Mouse (Mus musculus) heart, postnatal 0 days (tissue): ENCODE measurements at regions not wholly inside any gene's neighbourhood (a gene's known extent, or its start where the extent isn't known, plus 50 kb on each side); places are given as distances from the start of the nearest gene placed in this dataset.

Experiments used
- ATAC-seq: fragments of 200-750 bp; cut with Nextera tagmentation; 2 replicates; pipeline ENCODE4 v1.8.0; 2017; ENCODE audit warnings: low read depth, moderate number of reproducible peaks, moderate library complexity; ENCODE audit not compliant: insufficient read depth
- DNase-seq: peaks from one replicate; pipeline ENCODE4 v3.0.0-alpha.2; 2016; ENCODE audit warnings: low spot score
- H3K27ac ChIP-seq: fragments of 300-500 bp; sonication (generic); 2 replicates; pipeline ENCODE4 v1.5.1; 2014; ENCODE audit warnings: low read depth, mild to moderate bottlenecking
- H3K27me3 ChIP-seq: fragments of 300-500 bp; sonication (generic); 2 replicates; pipeline ENCODE4 v1.6.1; 2014; ENCODE audit warnings: low read length, mixed read lengths; ENCODE audit not compliant: control insufficient read depth, insufficient read depth
- H3K36me3 ChIP-seq: fragments of 300-500 bp; sonication (generic); replicated peaks from 2 replicates; pipeline ENCODE4 v1.6.1; 2014; ENCODE audit warnings: low read length, mixed read lengths; ENCODE audit not compliant: control insufficient read depth, insufficient read depth
- H3K4me1 ChIP-seq: fragments of 300-500 bp; sonication (generic); 2 replicates; pipeline ENCODE4 v1.6.1; 2014; ENCODE audit warnings: antibody characterized with exemption; ENCODE audit not compliant: control insufficient read depth, insufficient read depth
- H3K4me2 ChIP-seq: fragments of 300-500 bp; sonication (generic); 2 replicates; pipeline ENCODE4 v1.6.1; 2014; ENCODE audit warnings: low read depth, mild to moderate bottlenecking, low read length, moderate library complexity
- H3K4me3 ChIP-seq: fragments of 300-500 bp; sonication (generic); 2 replicates; pipeline ENCODE4 v1.5.1; 2014; ENCODE audit warnings: low read depth, low read length
- H3K9ac ChIP-seq: fragments of 300-500 bp; sonication (generic); replicated peaks from 2 replicates; pipeline ENCODE4 v1.6.1; 2014; ENCODE audit warnings: low read depth, low read length, mixed read lengths
- H3K9me3 ChIP-seq: fragments of 300-500 bp; sonication (generic); replicated peaks from 2 replicates; pipeline ENCODE4 v1.6.1; 2016; ENCODE audit warnings: low read length; ENCODE audit not compliant: control insufficient read depth
- CTCF ChIP-seq: IDR thresholded peaks from 2 replicates; pipeline ENCODE4 v1.5.1; 2016; ENCODE audit warnings: antibody characterized with exemption, control low read depth, low read depth
- EP300 ChIP-seq: IDR thresholded peaks from 2 replicates; pipeline ENCODE4 v1.6.1; 2016; ENCODE audit warnings: antibody characterized with exemption, low read depth
- WGBS: fragments of 180-500 bp; shearing (Covaris S2); extraction: QIAGEN DNeasy Blood & Tissue Kit; methylation state at CpG from one replicate; pipeline ENCODE4 v1.1.7; 2014; 5-methylcytosine and 5-hydroxymethylcytosine counted together

DNA sequence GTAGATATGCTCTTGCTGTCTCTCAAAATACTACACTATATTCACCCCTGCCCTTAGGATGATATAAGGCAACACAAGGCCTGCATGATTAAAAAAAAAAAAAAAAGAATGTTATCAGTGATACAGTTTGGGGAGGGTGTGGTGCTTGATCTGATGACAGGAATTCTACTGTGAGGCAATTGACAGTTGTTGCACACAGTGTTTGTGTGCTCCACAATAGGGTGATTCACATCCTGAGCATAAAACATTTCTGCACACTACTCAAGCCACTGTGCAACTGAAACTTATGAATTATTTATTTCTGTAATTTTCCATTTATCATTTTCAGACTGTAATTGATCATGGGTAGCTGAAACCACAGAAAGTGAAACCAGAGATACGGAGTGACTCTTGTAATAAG, 277.2 kb upstream of the Adgrl4 start:
- no peak overlapping the region for H3K4me3 ChIP-seq
- no peak overlapping the region for H3K9ac ChIP-seq
- TF ChIP-seq CTCF (no peak), EP300 (no peak)
- no peaks in the 10 kb centered on the region for H3K9me3 ChIP-seq
- H3K36me3 ChIP-seq = no peaks in the 10 kb centered on the region
- no peak overlapping the region for H3K4me2 ChIP-seq
- no peak overlapping the region for H3K27ac ChIP-seq
- 94% methylated on average over 1 of the region's 1 CpGs for WGBS
- DNase-seq (no peak), ATAC-seq (no peak)
- H3K27me3 ChIP-seq = no peaks in the 10 kb centered on the region
- no peaks in the 10 kb centered on the region for H3K4me1 ChIP-seq

DNA sequence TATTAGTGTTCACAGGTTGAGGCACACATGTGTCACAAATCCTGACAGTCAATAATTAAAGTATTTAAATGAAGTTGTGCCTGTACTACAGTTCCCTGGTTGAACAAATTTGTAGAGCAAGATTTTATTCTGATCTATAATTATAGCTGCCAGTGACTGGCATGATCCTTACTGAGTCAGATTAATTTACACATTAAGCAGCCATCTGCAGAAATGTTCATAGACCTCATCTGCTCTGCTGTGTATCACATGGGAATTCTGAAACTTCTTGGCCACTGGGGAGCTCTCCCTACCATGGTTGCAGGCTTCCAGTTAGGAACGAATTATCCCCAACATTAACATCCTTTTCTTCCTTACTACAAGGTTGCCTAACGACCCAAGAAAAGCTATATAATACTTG, 255.6 kb upstream of the Adgrl4 start:
- Histone ChIP-seq H3K4me2 (no peak overlapping the region), H3K4me3 (no peak overlapping the region), H3K27ac (no peak overlapping the region), H3K36me3 (no peaks in the 10 kb centered on the region), H3K4me1 (no peaks in the 10 kb centered on the region), H3K9ac (no peak overlapping the region), H3K9me3 (no peaks in the 10 kb centered on the region), H3K27me3 (no peaks in the 10 kb centered on the region)
- DNase-seq (no peak), ATAC-seq (no peak)
- whole genome bisulfite sequencing = 39% methylated on average over 2 of the region's 2 CpGs
- TF ChIP-seq EP300 (no peak), CTCF (no peak)

DNA sequence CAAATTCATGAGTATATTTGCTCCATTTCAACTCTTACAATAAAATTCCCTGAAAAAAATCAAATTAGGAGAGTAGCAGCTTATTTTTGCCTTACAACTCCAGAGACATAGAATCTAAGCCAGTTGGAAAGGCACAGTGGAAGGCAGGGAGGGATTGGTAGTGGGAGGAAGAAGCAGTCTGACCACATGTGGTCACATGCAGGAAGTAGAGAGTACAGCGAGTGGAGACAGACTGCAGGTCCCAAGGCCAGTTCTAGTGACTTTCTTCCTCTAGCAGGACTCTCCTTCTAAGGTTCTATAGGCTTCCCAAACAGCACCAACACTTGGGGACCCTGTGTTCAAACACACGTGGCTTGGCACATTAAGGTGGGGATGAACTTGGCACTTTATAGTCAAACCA, 245.6 kb upstream of the Adgrl4 start:
- H3K9me3 ChIP-seq = no peaks in the 10 kb centered on the region
- 62% methylated on average over 2 of the region's 2 CpGs for WGBS
- DNase-seq = no peak
- no peak overlapping the region for H3K9ac ChIP-seq
- ATAC-seq = no peak
- no peak overlapping the region for H3K4me3 ChIP-seq
- H3K4me1 ChIP-seq = no peaks in the 10 kb centered on the region
- no peak for TF ChIP-seq CTCF
- no peak for TF ChIP-seq EP300
- H3K27ac ChIP-seq = no peak overlapping the region
- H3K4me2 ChIP-seq = no peak overlapping the region
- H3K27me3 ChIP-seq = no peaks in the 10 kb centered on the region
- H3K36me3 ChIP-seq = no peaks in the 10 kb centered on the region

DNA sequence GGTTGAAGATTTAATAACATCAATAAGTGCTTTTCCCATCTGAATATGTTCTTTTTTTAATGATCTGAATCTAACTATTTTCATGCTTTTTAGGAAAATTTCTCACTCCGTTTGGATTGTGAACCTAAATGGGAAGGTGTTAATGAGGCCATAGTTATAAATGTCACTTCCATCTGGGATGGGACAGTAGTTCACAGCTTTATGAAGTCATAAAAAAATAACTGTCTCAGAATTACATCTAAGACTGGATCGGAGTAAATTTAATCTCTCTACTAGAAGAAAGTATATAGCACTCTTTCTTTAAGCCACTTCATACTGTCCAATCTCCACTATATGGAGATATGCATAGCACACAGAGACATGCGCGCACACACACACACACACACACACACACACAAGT, 226.7 kb upstream of the Adgrl4 start:
- Histone ChIP-seq H3K4me1 (no peaks in the 10 kb centered on the region), H3K4me3 (no peak overlapping the region), H3K9me3 (no peaks in the 10 kb centered on the region), H3K27ac (no peak overlapping the region), H3K27me3 (no peaks in the 10 kb centered on the region), H3K9ac (no peak overlapping the region), H3K4me2 (no peak overlapping the region), H3K36me3 (no peaks in the 10 kb centered on the region)
- DNase-seq (no peak), ATAC-seq (no peak)
- no peak for TF ChIP-seq EP300
- TF ChIP-seq CTCF = no peak
- WGBS = 76% methylated on average over 4 of the region's 4 CpGs

DNA sequence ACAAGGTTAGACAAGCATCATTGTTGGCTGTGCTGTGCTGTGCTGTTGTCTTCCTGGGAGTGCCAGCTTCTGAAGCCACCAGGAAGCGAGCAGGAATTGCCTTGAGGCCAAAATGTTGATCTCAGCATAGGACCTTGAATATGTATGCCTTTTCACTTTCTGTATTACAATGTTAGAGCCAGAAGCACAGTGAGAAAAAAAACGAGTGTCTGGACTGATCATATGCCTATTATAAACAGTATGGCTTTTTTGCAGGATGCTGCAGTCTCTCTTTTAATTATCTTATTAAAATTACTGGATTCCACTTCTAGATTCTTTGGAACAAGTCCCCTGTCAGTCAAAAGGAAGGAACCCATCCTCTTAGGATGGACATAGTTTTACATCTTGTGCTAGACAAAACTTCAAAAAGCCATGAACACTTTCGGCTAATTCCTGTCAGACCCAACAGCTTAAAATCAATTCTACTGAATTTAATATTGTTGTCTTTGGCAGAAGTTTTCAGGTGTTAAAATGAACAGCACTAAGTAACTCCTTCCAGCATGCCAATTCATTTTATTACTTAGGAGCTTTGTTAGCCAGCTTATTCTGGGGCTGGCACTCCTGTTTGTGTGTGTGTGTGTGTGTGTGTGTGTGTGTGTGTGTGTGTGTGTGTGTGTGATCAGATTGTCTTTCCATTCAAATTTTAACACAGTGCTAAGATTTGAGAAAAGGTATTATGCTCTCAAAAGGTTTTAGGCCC, 220.8 kb upstream of the Adgrl4 start:
- Histone ChIP-seq H3K27ac (no peak overlapping the region), H3K36me3 (no peaks in the 10 kb centered on the region), H3K9ac (no peak overlapping the region), H3K4me3 (no peak overlapping the region), H3K4me1 (no peaks in the 10 kb centered on the region), H3K4me2 (no peak overlapping the region), H3K27me3 (no peaks in the 10 kb centered on the region), H3K9me3 (no peaks in the 10 kb centered on the region)
- TF ChIP-seq CTCF = no peak
- TF ChIP-seq EP300 = no peak
- 64% methylated on average over 3 of the region's 3 CpGs for WGBS
- ATAC-seq (no peak), DNase-seq (no peak)

DNA sequence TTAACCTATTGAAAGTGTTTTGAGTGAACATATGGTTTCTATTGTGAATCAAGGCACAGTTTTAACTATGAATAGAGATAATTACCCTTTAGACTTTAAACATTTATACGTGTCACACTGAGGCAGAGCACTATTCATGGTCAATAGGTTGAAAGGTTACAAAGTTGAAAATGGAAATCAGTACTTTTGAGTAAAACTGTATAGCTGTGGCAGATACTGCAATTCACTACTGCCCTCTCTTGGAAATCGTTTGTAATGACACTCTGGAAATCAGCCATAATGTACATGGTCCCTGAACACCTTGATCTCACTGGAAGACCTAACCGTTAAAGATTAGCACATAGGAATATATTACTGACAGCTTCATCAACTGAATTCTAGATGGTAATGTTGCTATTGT, 215.3 kb upstream of the Adgrl4 start:
- Histone ChIP-seq H3K4me3 (no peak overlapping the region), H3K36me3 (no peaks in the 10 kb centered on the region), H3K4me1 (no peaks in the 10 kb centered on the region), H3K4me2 (no peak overlapping the region), H3K27ac (no peak overlapping the region), H3K27me3 (no peaks in the 10 kb centered on the region), H3K9ac (no peak overlapping the region), H3K9me3 (no peaks in the 10 kb centered on the region)
- no peak for TF ChIP-seq EP300
- TF ChIP-seq CTCF = peak; percentile 72
- ATAC-seq (no peak), DNase-seq (peak; percentile 11)
- WGBS = 21% methylated on average over 3 of the region's 3 CpGs
